Mouse (Mus musculus): Measurements from ENCODE around the gene Eif4a1. TPM values are rescaled to one million over a fixed set of nuclear protein-coding genes. Genes with fewer than 3 reads are reported as not detected.

The Eif4a1 gene
- total and polyA plus RNA-seq, 3 experiments, result 114 to 1,689 (median 634) TPM

DNA sequence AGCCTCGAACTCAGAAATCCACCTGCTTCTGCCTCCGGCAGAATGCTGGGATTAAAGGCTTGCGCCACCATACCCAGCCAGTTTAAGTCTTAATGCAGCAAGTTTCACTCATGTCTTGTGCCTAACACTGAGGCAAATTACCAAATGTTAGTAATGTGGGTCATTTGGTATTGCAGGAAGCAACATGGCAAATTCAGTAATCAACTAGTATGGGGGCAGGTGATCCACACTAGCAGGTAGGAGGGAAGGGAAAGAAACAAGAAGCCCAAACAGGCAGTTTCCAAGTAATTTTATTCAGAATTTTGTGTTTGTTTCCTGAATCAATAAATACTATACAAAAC is 5.6 kb downstream of the Eif4a1 start:
- H3K9ac ChIP-seq (ENCODE audit: control insufficient read depth, low read depth, low read length, poor library complexity, severe bottlenecking), result no peak overlapping the region
- H3K4me1 ChIP-seq (ENCODE audit: control insufficient read depth in 1 of 2, insufficient read depth in 2 of 2, low read length in 2 of 2), result peaks cover under 1 to 26% of the 10 kb centered on the region in 2 experiments
- no peak overlapping the region for H3K27ac ChIP-seq (ENCODE audit: control insufficient read depth, low read depth, low read length)
- peaks cover 39% of the 10 kb centered on the region for H3K79me2 ChIP-seq (ENCODE audit: control insufficient read depth, insufficient read depth, low read length, poor library complexity)
- H3K4me3 ChIP-seq (ENCODE audit: control insufficient read depth in 1 of 2, insufficient read depth in 1 of 2, low read depth in 2 of 2, low read length in 2 of 2), result no peak overlapping the region
- H3K9me3 ChIP-seq (replicated peaks; ENCODE audit: insufficient read depth, low read length), result no peaks in the 10 kb centered on the region
- TF ChIP-seq TAL1 (IDR thresholded peaks at IDR 0.05; ENCODE audit: low read length) (no peak), POLR2A (IDR thresholded peaks at IDR 0.05; ENCODE audit: control insufficient read depth in 1 of 2, insufficient read depth in 1 of 2, low read depth in 1 of 2, low read length in 2 of 2, poor library complexity in 1 of 2) (no peak)
- no peaks in the 10 kb centered on the region for H3K27me3 ChIP-seq (ENCODE audit: control insufficient read depth in 1 of 2, insufficient read depth in 2 of 2, low read length in 2 of 2)
- H3K36me3 ChIP-seq (ENCODE audit: control insufficient read depth in 1 of 2, insufficient read depth in 2 of 2, low read length in 2 of 2), result peaks cover 13 to 29% of the 10 kb centered on the region in 2 experiments
- peak; percentile 64 for DNase-seq (ENCODE audit: low read depth, low spot score)

GRCm38 (mm10) chr11:69665961-69666664 is 6.1 kb downstream of the Eif4a1 start, which contains the start of gene Cd68:
Cd68 (minus strand) TSS chr11:69666153.
- Histone ChIP-seq H3K27ac (ENCODE audit: control insufficient read depth, low read depth, low read length) (no peak within 1 kb of the TSS), H3K4me3 (ENCODE audit: control insufficient read depth in 1 of 2, insufficient read depth in 1 of 2, low read depth in 2 of 2, low read length in 2 of 2) (no peak within 1 kb of the TSS), H3K79me2 (ENCODE audit: control insufficient read depth, insufficient read depth, low read length, poor library complexity) (peaks cover 34% of the 10 kb centered on the region), H3K9me3 (replicated peaks; ENCODE audit: insufficient read depth, low read length) (no peaks in the 10 kb centered on the region), H3K36me3 (ENCODE audit: control insufficient read depth in 1 of 2, insufficient read depth in 2 of 2, low read length in 2 of 2) (peaks cover 13 to 34% of the 10 kb centered on the region in 2 experiments), H3K9ac (ENCODE audit: control insufficient read depth, low read depth, low read length, poor library complexity, severe bottlenecking) (no peak within 1 kb of the TSS), H3K27me3 (ENCODE audit: control insufficient read depth in 1 of 2, insufficient read depth in 2 of 2, low read length in 2 of 2) (no peaks in the 10 kb centered on the region), H3K4me1 (ENCODE audit: control insufficient read depth in 1 of 2, insufficient read depth in 2 of 2, low read length in 2 of 2) (peaks cover 4 to 31% of the 10 kb centered on the region in 2 experiments)
- DNase-seq (ENCODE audit: low read depth, low spot score), result peak; percentile 98
- no peak for TF ChIP-seq E2F4 (IDR thresholded peaks at IDR 0.05; ENCODE audit: borderline replicate concordance, low read depth, low read length)
- no peak for TF ChIP-seq MXI1 (IDR thresholded peaks at IDR 0.05; ENCODE audit: low read depth, low read length)
- peak; percentile 59; the same call in 1 of the 2 replicates for TF ChIP-seq USF1 (IDR thresholded peaks at IDR 0.05; ENCODE audit: low read depth, low read length)
- TF ChIP-seq JUND (IDR thresholded peaks at IDR 0.05; ENCODE audit: low read depth, low read length), result peak; percentile 27; the same call in 1 of the 2 replicates
- 0 out of 2 replicates have a peak, but pooled peaks have one; percentile 3 for TF ChIP-seq TCF12 (IDR thresholded peaks at IDR 0.05; ENCODE audit: low read depth, low read length)
- TF ChIP-seq HCFC1 (IDR thresholded peaks at IDR 0.05; ENCODE audit: low read depth, low read length), result peak; percentile 49
- TF ChIP-seq ETS1 (IDR thresholded peaks at IDR 0.05; ENCODE audit: low read depth, low read length), result peak; percentile 33; the same call in 1 of the 2 replicates
- peak; percentile 60 to 96 for TF ChIP-seq POLR2A (IDR thresholded peaks at IDR 0.05; ENCODE audit: control insufficient read depth in 1 of 2, insufficient read depth in 1 of 2, low read depth in 1 of 2, low read length in 2 of 2, poor library complexity in 1 of 2)
- peak; percentile 64; the same call in 1 of the 2 replicates for TF ChIP-seq POLR2AphosphoS5 (IDR thresholded peaks at IDR 0.05; ENCODE audit: borderline replicate concordance, low read depth, low read length)
- peak; percentile 100 for TF ChIP-seq POLR2AphosphoS2 (IDR thresholded peaks at IDR 0.05; ENCODE audit: low read length)
- TF ChIP-seq SIN3A (IDR thresholded peaks at IDR 0.05; ENCODE audit: low read length), result peak; percentile 61
- TF ChIP-seq ZMIZ1 (IDR thresholded peaks at IDR 0.05; ENCODE audit: low read depth, low read length), result peak; percentile 98
- TF ChIP-seq MAFK (IDR thresholded peaks at IDR 0.05; ENCODE audit: borderline replicate concordance, low read depth, low read length), result peak; percentile 72; the same call in 1 of the 2 replicates
- peak; percentile 81; the same call in 1 of the 2 replicates for TF ChIP-seq CHD2 (IDR thresholded peaks at IDR 0.05; ENCODE audit: low read length)
- no peak for TF ChIP-seq UBTF (IDR thresholded peaks at IDR 0.05; ENCODE audit: borderline replicate concordance, insufficient read depth, low read depth, low read length)
- no peak for TF ChIP-seq GATA1 (IDR thresholded peaks at IDR 0.05; ENCODE audit: low read depth, low read length)
- no peak for TF ChIP-seq ZNF384 (IDR thresholded peaks at IDR 0.05; ENCODE audit: low read depth, low read length)
- TF ChIP-seq NELFE (IDR thresholded peaks at IDR 0.05; ENCODE audit: low read depth, low read length), result peak; percentile 20; the same call in 1 of the 2 replicates
- 0 out of 2 replicates have a peak, but pooled peaks have one; percentile 18 for TF ChIP-seq SMC3 (IDR thresholded peaks at IDR 0.05; ENCODE audit: low read depth, low read length)
- peak; percentile 89; the same call in 1 of the 2 replicates for TF ChIP-seq MYC (IDR thresholded peaks at IDR 0.05; ENCODE audit: low read depth, low read length)
- TF ChIP-seq TAL1 (IDR thresholded peaks at IDR 0.05; ENCODE audit: low read length), result no peak
- TF ChIP-seq ELF1 (IDR thresholded peaks at IDR 0.05; ENCODE audit: low read depth, low read length), result peak; percentile 15; the same call in 1 of the 2 replicates
- TF ChIP-seq TBP (IDR thresholded peaks at IDR 0.05; ENCODE audit: low read depth, low read length), result peak; percentile 64; the same call in 1 of the 2 replicates
- TF ChIP-seq MAX (IDR thresholded peaks at IDR 0.05; ENCODE audit: low read length), result peak; percentile 41
- peak; percentile 6 for TF ChIP-seq MYB (IDR thresholded peaks at IDR 0.05; ENCODE audit: low read depth, low read length)
- no peak for TF ChIP-seq ZC3H11A (IDR thresholded peaks at IDR 0.05; ENCODE audit: low read depth, low read length)

Measured in MEL (cell line).